In genomic region chr8:79680083-79680482, GRCm38 (mm10) we compare ENCODE assay signal across 7 mouse cellular contexts. TPM values are rescaled to one million over a fixed set of nuclear protein-coding genes. Genes with fewer than 3 reads are reported as not detected.
DNase-seq lines count a peak whose midpoint lies in the region; ATAC-seq and TF ChIP-seq lines count a peak whose summit lies in the region.
"Not testable (repeated sequence)": the region's sequence is repeated elsewhere in the genome, so short reads cannot be mapped to it uniquely, and the experiment has no call there.

No protein-coding gene starts in this region.

- WGBS in heart, embryonic 15.5 days = 31% methylated on average over 10 of the region's 10 CpGs
- 49% methylated on average over 10 of the region's 10 CpGs for WGBS in intestine, embryonic 15.5 days
- WGBS in limb, embryonic 14.5 days = 39% methylated on average over 10 of the region's 10 CpGs
- WGBS in neural tube, embryonic 13.5 days = 50% methylated on average over 10 of the region's 10 CpGs

- H3K27ac ChIP-seq in heart, embryonic 15.5 days; intestine, embryonic 15.5 days; limb, embryonic 14.5 days (replicated peaks; ENCODE audit: low read depth, low read length); neural tube, embryonic 13.5 days (replicated peaks): not testable (repeated sequence)

- DNase-seq in brain, embryonic 14.5 days (ENCODE audit: low read depth) = peak; percentile 5
- DNase-seq in limb, embryonic 14.5 days (ENCODE audit: low spot score) = not testable (repeated sequence)

- H3K9ac ChIP-seq in heart, embryonic 15.5 days = peak overlapping the region; percentile 53
- H3K9ac ChIP-seq in intestine, embryonic 15.5 days; limb, embryonic 14.5 days (ENCODE audit: low read depth, low read length, severe bottlenecking); neural tube, embryonic 13.5 days: not testable (repeated sequence)

- not testable (repeated sequence) for TF ChIP-seq CTCF in brain, embryonic 14.5 days (IDR thresholded peaks at IDR 0.05; ENCODE audit: borderline replicate concordance, extremely low read depth, insufficient read depth, insufficient read length)

- not testable (repeated sequence) for H3K9me3 ChIP-seq in heart, embryonic 15.5 days (replicated peaks); intestine, embryonic 15.5 days; limb, embryonic 14.5 days (ENCODE audit: control insufficient read depth, low read length); neural tube, embryonic 13.5 days

- peak overlapping the region; percentile 84 for H3K4me2 ChIP-seq in heart, embryonic 15.5 days
- peak overlapping the region; percentile 85 for H3K4me2 ChIP-seq in intestine, embryonic 15.5 days (replicated peaks)
- peak overlapping the region; percentile 74 for H3K4me2 ChIP-seq in limb, embryonic 14.5 days (replicated peaks; ENCODE audit: low read depth, low read length, severe bottlenecking)
- peak overlapping the region; percentile 55 for H3K4me2 ChIP-seq in neural tube, embryonic 13.5 days

- not testable (repeated sequence) for H3K4me1 ChIP-seq in heart, embryonic 15.5 days (replicated peaks); intestine, embryonic 15.5 days (replicated peaks); limb, embryonic 14.5 days (ENCODE audit: control insufficient read depth, insufficient read depth, low read length); neural tube, embryonic 13.5 days (replicated peaks)

- H3K27me3 ChIP-seq in heart, embryonic 15.5 days; intestine, embryonic 15.5 days (replicated peaks); limb, embryonic 14.5 days (ENCODE audit: control insufficient read depth, insufficient read depth, low read length); neural tube, embryonic 13.5 days: not testable (repeated sequence)

- not testable (repeated sequence) for TF ChIP-seq POLR2A in brain, embryonic 14.5 days (IDR thresholded peaks at IDR 0.05; ENCODE audit: borderline replicate concordance, extremely low read depth, insufficient read depth, insufficient read length, poor library complexity, severe bottlenecking); limb, embryonic 14.5 days (IDR thresholded peaks at IDR 0.05; ENCODE audit: borderline replicate concordance, extremely low read depth, insufficient read depth, insufficient read length)

- H3K36me3 ChIP-seq in heart, embryonic 15.5 days = peaks cover 33% of the 10 kb centered on the region
- peaks cover 12% of the 10 kb centered on the region; the same call in 1 of the 2 replicates for H3K36me3 ChIP-seq in intestine, embryonic 15.5 days
- H3K36me3 ChIP-seq in limb, embryonic 14.5 days (ENCODE audit: control insufficient read depth, insufficient read depth, low read length) = peaks cover 37% of the 10 kb centered on the region
- peaks cover 36% of the 10 kb centered on the region for H3K36me3 ChIP-seq in neural tube, embryonic 13.5 days

- H3K4me3 ChIP-seq in heart, embryonic 15.5 days = peak overlapping the region; percentile 64
- H3K4me3 ChIP-seq in intestine, embryonic 15.5 days (replicated peaks) = peak overlapping the region; percentile 44
- peak overlapping the region; percentile 39 for H3K4me3 ChIP-seq in limb, embryonic 14.5 days (replicated peaks; ENCODE audit: low read length)
- H3K4me3 ChIP-seq in neural tube, embryonic 13.5 days = peak overlapping the region; percentile 30; the same call in 1 of the 2 replicates

- ATAC-seq in erythroid progenitor cell, adult 5-6 weeks (replicated peaks; ENCODE audit: low FRiP score, poor library complexity, severe bottlenecking) = peak; percentile 58
- not testable (repeated sequence) for ATAC-seq in heart, embryonic 15.5 days (replicated peaks; ENCODE audit: insufficient number of reproducible peaks, insufficient read depth, low FRiP score, low read depth); intestine, embryonic 15.5 days; limb, embryonic 14.5 days (ENCODE audit: low FRiP score, low read depth); neural tube, embryonic 13.5 days (ENCODE audit: low read depth)
- peak; percentile 66 for ATAC-seq in megakaryocyte, adult 5-6 weeks (ENCODE audit: poor library complexity, severe bottlenecking)

RNA-seq across cellular contexts. Expression of gene Abce1, which starts 31.5 kb away (rescaled TPM):
- 48.0 and 57.8 TPM in 2 replicates for polyA plus RNA-seq in brain, embryonic 14.5 days (2012; rRNA removed)
- 46.9 and 53.7 TPM in 2 replicates for total RNA-seq in erythroid progenitor cell, adult 5-6 weeks (2015; ENCODE audit: low replicate concordance)
- total RNA-seq in erythroid progenitor cell, adult 5-6 weeks (2017; ENCODE audit: low replicate concordance) = 36.1 and 43.4 TPM in 2 replicates
- polyA plus RNA-seq in heart, embryonic 15.5 days (2015; fragmentation: Nextera tagmentation; extraction: Ambion mirVana) = 58.2 and 65.0 TPM in 2 replicates
- 96.9 and 107 TPM in 2 replicates for polyA plus RNA-seq in intestine, embryonic 15.5 days (2015; fragmentation: Nextera tagmentation; extraction: Ambion mirVana)
- polyA plus RNA-seq in limb, embryonic 14.5 days (2012; rRNA removed) = 53.3 and 65.9 TPM in 2 replicates
- 87.5 and 92.7 TPM in 2 replicates for polyA plus RNA-seq in limb, embryonic 14.5 days (2014; fragmentation: Nextera tagmentation; extraction: Ambion mirVana)
- total RNA-seq in megakaryocyte, adult 5-6 weeks (2015) = 77.7 and 78.2 TPM in 2 replicates
- 83.3 and 96.4 TPM in 2 replicates for total RNA-seq in megakaryocyte, adult 5-6 weeks (2017)
- polyA plus RNA-seq in neural tube, embryonic 13.5 days (2015; fragmentation: Nextera tagmentation; extraction: Ambion mirVana) = 88.6 and 93.5 TPM in 2 replicates

RNA-seq across cellular contexts. Expression of gene Anapc10, which starts 31.5 kb away (rescaled TPM):
- polyA plus RNA-seq in brain, embryonic 14.5 days (2012; rRNA removed) = 10.0 and 12.1 TPM in 2 replicates
- total RNA-seq in erythroid progenitor cell, adult 5-6 weeks (2015; ENCODE audit: low replicate concordance) = 7.2 and 9.6 TPM in 2 replicates
- 2.1 and 6.2 TPM in 2 replicates for total RNA-seq in erythroid progenitor cell, adult 5-6 weeks (2017; ENCODE audit: low replicate concordance)
- 19.8 and 20.5 TPM in 2 replicates for polyA plus RNA-seq in heart, embryonic 15.5 days (2015; fragmentation: Nextera tagmentation; extraction: Ambion mirVana)
- polyA plus RNA-seq in intestine, embryonic 15.5 days (2015; fragmentation: Nextera tagmentation; extraction: Ambion mirVana) = 32.3 and 33.4 TPM in 2 replicates
- polyA plus RNA-seq in limb, embryonic 14.5 days (2012; rRNA removed) = 7.3 and 13.9 TPM in 2 replicates
- polyA plus RNA-seq in limb, embryonic 14.5 days (2014; fragmentation: Nextera tagmentation; extraction: Ambion mirVana) = 39.2 and 41.1 TPM in 2 replicates
- 20.1 and 20.5 TPM in 2 replicates for total RNA-seq in megakaryocyte, adult 5-6 weeks (2015)
- total RNA-seq in megakaryocyte, adult 5-6 weeks (2017) = 8.0 and 8.7 TPM in 2 replicates
- polyA plus RNA-seq in neural tube, embryonic 13.5 days (2015; fragmentation: Nextera tagmentation; extraction: Ambion mirVana) = 39.1 and 46.5 TPM in 2 replicates

RNA-seq across cellular contexts. Expression of gene Otud4, which starts 40.7 kb away (rescaled TPM):
- polyA plus RNA-seq in brain, embryonic 14.5 days (2012; rRNA removed) = 27.1 and 28.9 TPM in 2 replicates
- 22.2 and 47.2 TPM in 2 replicates for total RNA-seq in erythroid progenitor cell, adult 5-6 weeks (2015; ENCODE audit: low replicate concordance)
- 33.2 and 51.1 TPM in 2 replicates for total RNA-seq in erythroid progenitor cell, adult 5-6 weeks (2017; ENCODE audit: low replicate concordance)
- 11.6 and 13.3 TPM in 2 replicates for polyA plus RNA-seq in heart, embryonic 15.5 days (2015; fragmentation: Nextera tagmentation; extraction: Ambion mirVana)
- polyA plus RNA-seq in intestine, embryonic 15.5 days (2015; fragmentation: Nextera tagmentation; extraction: Ambion mirVana) = 13.9 TPM in 2 replicates
- polyA plus RNA-seq in limb, embryonic 14.5 days (2012; rRNA removed) = 26.2 and 29.1 TPM in 2 replicates
- polyA plus RNA-seq in limb, embryonic 14.5 days (2014; fragmentation: Nextera tagmentation; extraction: Ambion mirVana) = 20.9 and 21.4 TPM in 2 replicates
- 29.2 and 38.7 TPM in 2 replicates for total RNA-seq in megakaryocyte, adult 5-6 weeks (2015)
- total RNA-seq in megakaryocyte, adult 5-6 weeks (2017) = 31.4 and 36.5 TPM in 2 replicates
- 10.5 and 11.5 TPM in 2 replicates for polyA plus RNA-seq in neural tube, embryonic 13.5 days (2015; fragmentation: Nextera tagmentation; extraction: Ambion mirVana)
